Mouse (Mus musculus): ENCODE results near the gene Trpm3. TPM values are rescaled to one million over a fixed set of nuclear protein-coding genes. Genes with fewer than 3 reads are reported as not detected.
A peak's percentile ranks its signal among the peaks of the same experiment; 100 is the strongest.

Trpm3 gene
- polyA plus RNA-seq, 1 experiment from 2014 or later = 6.4 TPM

- Histone ChIP-seq H3K27me3 (replicated peaks; ENCODE audit: control insufficient read depth, insufficient read depth, low read length) (no peaks in the 10 kb centered on the region), H3K4me3 (ENCODE audit: low read depth, low read length) (no peak overlapping the region), H3K9me3 (ENCODE audit: control insufficient read depth, low read length) (no peaks in the 10 kb centered on the region), H3K4me1 (ENCODE audit: control insufficient read depth, insufficient read depth, low read length) (peaks cover 15% of the 10 kb centered on the region), H3K4me2 (ENCODE audit: low read depth, low read length) (peak overlapping the region; percentile 55), H3K9ac (ENCODE audit: low read depth, low read length) (0 out of 2 replicates have a peak overlapping the region, but pooled peaks have one; percentile 46), H3K36me3 (ENCODE audit: control insufficient read depth, insufficient read depth, low read length) (no peaks in the 10 kb centered on the region), H3K27ac (replicated peaks; ENCODE audit: low read depth, low read length) (peak overlapping the region; percentile 73)
- DNase-seq (ENCODE audit: low spot score) (peak; percentile 96), ATAC-seq (ENCODE audit: low read depth) (peak; percentile 96)
- WGBS = 22% methylated on average over 18 of the region's 18 CpGs
Observed at GRCm38 (mm10) chr19:22916643-22917344, 777.9 kb downstream of the Trpm3 start.

GRCm38 (mm10) chr19:22917345-22917735, 778.5 kb downstream of the Trpm3 start:
- H3K9me3 ChIP-seq (ENCODE audit: control insufficient read depth, low read length) = no peaks in the 10 kb centered on the region
- H3K4me1 ChIP-seq (ENCODE audit: control insufficient read depth, insufficient read depth, low read length) = peaks cover 15% of the 10 kb centered on the region
- DNase-seq (ENCODE audit: low spot score) (no peak), ATAC-seq (ENCODE audit: low read depth) (no peak)
- H3K4me3 ChIP-seq (ENCODE audit: low read depth, low read length) = no peak overlapping the region
- H3K27ac ChIP-seq (replicated peaks; ENCODE audit: low read depth, low read length) = peak overlapping the region; percentile 73
- no peaks in the 10 kb centered on the region for H3K36me3 ChIP-seq (ENCODE audit: control insufficient read depth, insufficient read depth, low read length)
- H3K9ac ChIP-seq (ENCODE audit: low read depth, low read length) = no peak overlapping the region
- H3K27me3 ChIP-seq (replicated peaks; ENCODE audit: control insufficient read depth, insufficient read depth, low read length) = no peaks in the 10 kb centered on the region
- 48% methylated on average over 3 of the region's 3 CpGs for WGBS
- H3K4me2 ChIP-seq (ENCODE audit: low read depth, low read length) = no peak overlapping the region

- H3K27ac ChIP-seq (replicated peaks; ENCODE audit: low read depth, low read length) = no peak overlapping the region
- no peak overlapping the region for H3K4me3 ChIP-seq (ENCODE audit: low read depth, low read length)
- WGBS = 78% methylated on average over 5 of the region's 5 CpGs
- no peak for DNase-seq (ENCODE audit: low spot score)
- H3K4me1 ChIP-seq (ENCODE audit: control insufficient read depth, insufficient read depth, low read length) = peaks cover 14% of the 10 kb centered on the region
- no peak overlapping the region for H3K9ac ChIP-seq (ENCODE audit: low read depth, low read length)
- no peaks in the 10 kb centered on the region for H3K36me3 ChIP-seq (ENCODE audit: control insufficient read depth, insufficient read depth, low read length)
- no peak overlapping the region for H3K4me2 ChIP-seq (ENCODE audit: low read depth, low read length)
- no peaks in the 10 kb centered on the region for H3K9me3 ChIP-seq (ENCODE audit: control insufficient read depth, low read length)
- H3K27me3 ChIP-seq (replicated peaks; ENCODE audit: control insufficient read depth, insufficient read depth, low read length) = no peaks in the 10 kb centered on the region
- no peak for ATAC-seq (ENCODE audit: low read depth)
Observed at GRCm38 (mm10) chr19:22920949-22921348, 782.1 kb downstream of the Trpm3 start.

GRCm38 (mm10) chr19:22922871-22923670, 784.2 kb downstream of the Trpm3 start:
- Histone ChIP-seq H3K4me1 (ENCODE audit: control insufficient read depth, insufficient read depth, low read length) (no peaks in the 10 kb centered on the region), H3K4me3 (ENCODE audit: low read depth, low read length) (no peak overlapping the region), H3K27ac (replicated peaks; ENCODE audit: low read depth, low read length) (no peak overlapping the region), H3K27me3 (replicated peaks; ENCODE audit: control insufficient read depth, insufficient read depth, low read length) (no peaks in the 10 kb centered on the region), H3K9ac (ENCODE audit: low read depth, low read length) (no peak overlapping the region), H3K36me3 (ENCODE audit: control insufficient read depth, insufficient read depth, low read length) (no peaks in the 10 kb centered on the region), H3K9me3 (ENCODE audit: control insufficient read depth, low read length) (no peaks in the 10 kb centered on the region), H3K4me2 (ENCODE audit: low read depth, low read length) (no peak overlapping the region)
- ATAC-seq (ENCODE audit: low read depth) = no peak
- 87% methylated on average over 18 of the region's 18 CpGs for WGBS
- no peak for DNase-seq (ENCODE audit: low spot score)

GRCm38 (mm10) chr19:22925284-22925683, 786.4 kb downstream of the Trpm3 start:
- no peak for ATAC-seq (ENCODE audit: low read depth)
- Histone ChIP-seq H3K36me3 (ENCODE audit: control insufficient read depth, insufficient read depth, low read length) (no peaks in the 10 kb centered on the region), H3K27me3 (replicated peaks; ENCODE audit: control insufficient read depth, insufficient read depth, low read length) (no peaks in the 10 kb centered on the region), H3K4me1 (ENCODE audit: control insufficient read depth, insufficient read depth, low read length) (0 out of 2 replicates have a peak, but pooled peaks cover 5% of the 10 kb centered on the region), H3K27ac (replicated peaks; ENCODE audit: low read depth, low read length) (no peak overlapping the region), H3K9ac (ENCODE audit: low read depth, low read length) (no peak overlapping the region), H3K9me3 (ENCODE audit: control insufficient read depth, low read length) (no peaks in the 10 kb centered on the region), H3K4me2 (ENCODE audit: low read depth, low read length) (no peak overlapping the region), H3K4me3 (ENCODE audit: low read depth, low read length) (no peak overlapping the region)
- WGBS = 72% methylated on average over 3 of the region's 3 CpGs
- no peak for DNase-seq (ENCODE audit: low spot score)

- DNase-seq (ENCODE audit: low spot score) (peak; percentile 36), ATAC-seq (ENCODE audit: low read depth) (peak; percentile 30; the same call in 1 of the 2 replicates)
- Histone ChIP-seq H3K27ac (replicated peaks; ENCODE audit: low read depth, low read length) (no peak overlapping the region; the same call in 1 of the 2 replicates), H3K9me3 (ENCODE audit: control insufficient read depth, low read length) (no peaks in the 10 kb centered on the region), H3K4me1 (ENCODE audit: control insufficient read depth, insufficient read depth, low read length) (0 out of 2 replicates have a peak, but pooled peaks cover 7% of the 10 kb centered on the region), H3K9ac (ENCODE audit: low read depth, low read length) (no peak overlapping the region), H3K36me3 (ENCODE audit: control insufficient read depth, insufficient read depth, low read length) (no peaks in the 10 kb centered on the region), H3K4me3 (ENCODE audit: low read depth, low read length) (no peak overlapping the region), H3K4me2 (ENCODE audit: low read depth, low read length) (no peak overlapping the region), H3K27me3 (replicated peaks; ENCODE audit: control insufficient read depth, insufficient read depth, low read length) (no peaks in the 10 kb centered on the region)
- WGBS = 60% methylated on average over 9 of the region's 9 CpGs
Observed at GRCm38 (mm10) chr19:22926753-22927152, 787.9 kb downstream of the Trpm3 start.

- no peaks in the 10 kb centered on the region for H3K27me3 ChIP-seq (replicated peaks; ENCODE audit: control insufficient read depth, insufficient read depth, low read length)
- H3K4me3 ChIP-seq (ENCODE audit: low read depth, low read length) = no peak overlapping the region
- no peak overlapping the region for H3K27ac ChIP-seq (replicated peaks; ENCODE audit: low read depth, low read length)
- no peaks in the 10 kb centered on the region for H3K9me3 ChIP-seq (ENCODE audit: control insufficient read depth, low read length)
- no peak overlapping the region for H3K4me2 ChIP-seq (ENCODE audit: low read depth, low read length)
- H3K4me1 ChIP-seq (ENCODE audit: control insufficient read depth, insufficient read depth, low read length) = 0 out of 2 replicates have a peak, but pooled peaks cover 7% of the 10 kb centered on the region
- ATAC-seq (ENCODE audit: low read depth) = no peak
- H3K9ac ChIP-seq (ENCODE audit: low read depth, low read length) = no peak overlapping the region
- H3K36me3 ChIP-seq (ENCODE audit: control insufficient read depth, insufficient read depth, low read length) = no peaks in the 10 kb centered on the region
- DNase-seq (ENCODE audit: low spot score) = no peak
- 90% methylated on average over 6 of the region's 6 CpGs for WGBS
Observed at GRCm38 (mm10) chr19:22928366-22928765, 789.5 kb downstream of the Trpm3 start.

GRCm38 (mm10) chr19:22929768-22930167, 790.9 kb downstream of the Trpm3 start:
- no peak overlapping the region for H3K27ac ChIP-seq (replicated peaks; ENCODE audit: low read depth, low read length)
- H3K27me3 ChIP-seq (replicated peaks; ENCODE audit: control insufficient read depth, insufficient read depth, low read length) = no peaks in the 10 kb centered on the region
- no peak overlapping the region for H3K4me3 ChIP-seq (ENCODE audit: low read depth, low read length)
- no peaks in the 10 kb centered on the region for H3K36me3 ChIP-seq (ENCODE audit: control insufficient read depth, insufficient read depth, low read length)
- no peaks in the 10 kb centered on the region for H3K9me3 ChIP-seq (ENCODE audit: control insufficient read depth, low read length)
- H3K4me1 ChIP-seq (ENCODE audit: control insufficient read depth, insufficient read depth, low read length) = 0 out of 2 replicates have a peak, but pooled peaks cover 7% of the 10 kb centered on the region
- no peak overlapping the region for H3K4me2 ChIP-seq (ENCODE audit: low read depth, low read length)
- H3K9ac ChIP-seq (ENCODE audit: low read depth, low read length) = no peak overlapping the region
- ATAC-seq (ENCODE audit: low read depth) (no peak), DNase-seq (ENCODE audit: low spot score) (no peak)
- WGBS = 83% methylated on average over 6 of the region's 6 CpGs
